Mouse (Mus musculus): Measurements from ENCODE around the gene Tns1.

- TF ChIP-seq POLR2A (IDR thresholded peaks at IDR 0.05; ENCODE audit: low read depth, low read length) = no peak
- no peak for TF ChIP-seq MYC (IDR thresholded peaks at IDR 0.05; ENCODE audit: low read depth, low read length)
- no peak for TF ChIP-seq EP300 (IDR thresholded peaks at IDR 0.05; ENCODE audit: low read length)
- TF ChIP-seq MAZ (IDR thresholded peaks at IDR 0.05; ENCODE audit: low read depth, low read length) = no peak
Measured at GRCm38 (mm10) chr1:73935442-73936080, 188.7 kb downstream of the Tns1 start.

Measured in CH12.LX (cell line).